Mouse (Mus musculus) intestine, embryonic 14.5 days (tissue): Measurements from ENCODE around the gene Trim69. TPM values are rescaled to one million over a fixed set of nuclear protein-coding genes. Genes with fewer than 3 reads are reported as not detected.

ENCODE experiments used
- ATAC-seq: fragments of 200-750 bp; cut with Nextera tagmentation; replicated peaks from 2 replicates; pipeline ENCODE4 v1.8.0; 2017; ENCODE audit warnings: low read depth, moderate number of reproducible peaks, moderate TSS enrichment, moderate library complexity; ENCODE audit not compliant: low FRiP score, low TSS enrichment
- DNase-seq: peaks from one replicate; pipeline ENCODE4 v3.0.0-alpha.2; 2018; ENCODE audit warnings: low spot score
- H3K27ac ChIP-seq: fragments of 300-500 bp; sonication (generic); 2 replicates; pipeline ENCODE4 v1.5.1; 2014; ENCODE audit warnings: low read depth, mild to moderate bottlenecking, control low read depth
- H3K27me3 ChIP-seq: fragments of 300-500 bp; sonication (generic); replicated peaks from 2 replicates; pipeline ENCODE4 v1.6.1; 2014; ENCODE audit warnings: low read length, control low read depth; ENCODE audit not compliant: control insufficient read depth, insufficient read depth
- H3K36me3 ChIP-seq: fragments of 300-500 bp; sonication (generic); 2 replicates; pipeline ENCODE4 v1.6.1; 2014; ENCODE audit warnings: low read length, control low read depth; ENCODE audit not compliant: control insufficient read depth, insufficient read depth
- H3K4me1 ChIP-seq: fragments of 300-500 bp; sonication (generic); replicated peaks from 2 replicates; pipeline ENCODE4 v1.6.1; 2014; ENCODE audit warnings: low read length, control low read depth, mixed read lengths; ENCODE audit not compliant: control insufficient read depth, insufficient read depth
- H3K4me2 ChIP-seq: fragments of 300-500 bp; sonication (generic); 2 replicates; pipeline ENCODE4 v1.6.1; 2014; ENCODE audit warnings: low read length
- H3K4me3 ChIP-seq: fragments of 300-500 bp; sonication (generic); 2 replicates; pipeline ENCODE4 v1.5.1; 2014; ENCODE audit warnings: low read depth, low read length, control low read depth, mixed read lengths
- H3K9ac ChIP-seq: fragments of 300-500 bp; sonication (generic); 2 replicates; pipeline ENCODE4 v1.6.1; 2014; ENCODE audit warnings: mild to moderate bottlenecking, low read length
- H3K9me3 ChIP-seq: fragments of 300-500 bp; sonication (generic); 2 replicates; pipeline ENCODE4 v1.6.1; 2016; ENCODE audit warnings: low read length, control low read depth; ENCODE audit not compliant: control insufficient read depth
- WGBS: fragments of 180-500 bp; shearing (Covaris S2); extraction: QIAGEN DNeasy Blood & Tissue Kit; methylation state at CpG from one replicate; pipeline ENCODE4 v1.1.7; 2014; 5-methylcytosine and 5-hydroxymethylcytosine counted together
- polyA plus RNA-seq: library from polyadenylated mRNA; unstranded; fragments of >200 nt; fragmentation: Nextera tagmentation; extraction: Ambion mirVana; gene quantifications from 2 replicates; pipeline ENCODE4 v1.2.1, GENCODE M21; 2014

Trim69 gene
- polyA plus RNA-seq, 1 experiment from 2014 or later = not detected

DNA sequence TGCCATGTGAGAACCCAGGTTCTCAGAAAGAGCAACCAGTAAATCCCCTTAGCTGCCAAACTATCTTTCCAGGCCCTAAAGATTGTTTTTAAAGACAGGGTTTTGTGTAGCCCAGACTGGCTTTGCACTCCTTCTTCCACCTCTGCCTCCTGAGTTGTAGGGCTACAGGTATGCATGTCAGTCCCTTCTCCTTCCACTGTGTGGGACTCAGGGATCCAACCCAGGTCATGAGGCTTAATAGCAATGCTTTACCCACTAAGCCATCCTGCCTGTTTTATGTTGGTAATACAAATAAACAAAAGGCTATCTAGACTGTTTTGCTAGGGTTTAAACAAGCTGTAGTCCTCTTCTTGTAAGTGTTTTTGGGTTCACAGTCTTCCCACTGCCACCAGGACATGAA is 2.9 kb upstream of the Trim69 start:
- Histone ChIP-seq H3K4me3 (no peak overlapping the region), H3K9me3 (no peaks in the 10 kb centered on the region), H3K36me3 (peaks cover 5% of the 10 kb centered on the region; the same call in 1 of the 2 replicates), H3K9ac (no peak overlapping the region), H3K27me3 (no peaks in the 10 kb centered on the region), H3K4me1 (peaks cover 4% of the 10 kb centered on the region), H3K27ac (no peak overlapping the region), H3K4me2 (no peak overlapping the region)
- no peak for DNase-seq
- no peak for ATAC-seq

- no peaks in the 10 kb centered on the region for H3K27me3 ChIP-seq
- peak; percentile 59; the same call in 1 of the 2 replicates for ATAC-seq
- DNase-seq = peak; percentile 54
- WGBS = 29% methylated on average over 6 of the region's 6 CpGs
- H3K36me3 ChIP-seq = peaks cover 5% of the 10 kb centered on the region; the same call in 1 of the 2 replicates
- H3K9ac ChIP-seq = no peak overlapping the region
- no peak overlapping the region for H3K4me3 ChIP-seq
- no peaks in the 10 kb centered on the region for H3K9me3 ChIP-seq
- H3K27ac ChIP-seq = peak overlapping the region; percentile 55
- H3K4me2 ChIP-seq = 0 out of 2 replicates have a peak overlapping the region, but pooled peaks have one; percentile 11
- peaks cover 4% of the 10 kb centered on the region for H3K4me1 ChIP-seq
Observed at GRCm38 (mm10) chr2:122158362-122158802, 2.1 kb upstream of the Trim69 start.

GRCm38 (mm10) chr2:122159667-122160066 is 833 bp upstream of the Trim69 start:
- H3K9me3 ChIP-seq = no peaks in the 10 kb centered on the region
- H3K4me3 ChIP-seq = no peak overlapping the region
- ATAC-seq (no peak), DNase-seq (no peak)
- H3K9ac ChIP-seq = no peak overlapping the region
- WGBS = 75% methylated on average over 6 of the region's 6 CpGs
- H3K4me2 ChIP-seq = no peak overlapping the region
- H3K4me1 ChIP-seq = peaks cover 4% of the 10 kb centered on the region
- no peaks in the 10 kb centered on the region for H3K27me3 ChIP-seq
- H3K27ac ChIP-seq = no peak overlapping the region
- H3K36me3 ChIP-seq = no peaks in the 10 kb centered on the region

- Histone ChIP-seq H3K9me3 (no peaks in the 10 kb centered on the region), H3K36me3 (no peaks in the 10 kb centered on the region), H3K27ac (peak overlapping the region; percentile 22; the same call in 1 of the 2 replicates), H3K9ac (no peak overlapping the region), H3K4me1 (peaks cover 4% of the 10 kb centered on the region), H3K4me2 (no peak overlapping the region), H3K4me3 (no peak overlapping the region), H3K27me3 (no peaks in the 10 kb centered on the region)
- 33% methylated on average over 4 of the region's 4 CpGs for WGBS
- DNase-seq = no peak
- no peak for ATAC-seq
Observed at GRCm38 (mm10) chr2:122161542-122161941, 1.0 kb downstream of the Trim69 start.

DNA sequence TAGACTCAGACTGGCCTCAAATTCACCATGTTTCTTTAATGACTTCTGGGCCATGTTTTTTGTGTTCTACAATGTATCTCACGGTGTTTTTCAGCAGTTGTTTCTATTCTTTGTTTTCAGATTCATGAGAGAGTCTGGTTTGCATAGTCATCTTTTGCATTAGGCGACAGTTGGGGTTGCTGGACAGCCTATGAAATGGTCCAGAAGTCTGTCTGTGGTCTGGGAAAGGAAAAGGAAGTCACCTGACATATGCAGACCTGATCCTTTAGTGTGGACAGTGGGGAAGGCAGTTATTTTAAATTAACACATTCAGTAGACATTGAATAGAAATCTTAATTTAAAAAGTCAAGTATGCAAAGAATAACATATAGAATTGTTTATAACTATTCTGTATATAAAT is 2.0 kb downstream of the Trim69 start:
- WGBS = 79% methylated on average over 2 of the region's 2 CpGs

GRCm38 (mm10) chr2:122163430-122164195 is 3.1 kb downstream of the Trim69 start:
- WGBS = 72% methylated on average over 13 of the region's 13 CpGs
- ATAC-seq (no peak), DNase-seq (no peak)
- Histone ChIP-seq H3K4me3 (no peak overlapping the region), H3K4me1 (peaks cover 4% of the 10 kb centered on the region), H3K4me2 (no peak overlapping the region), H3K27ac (0 out of 2 replicates have a peak overlapping the region, but pooled peaks have one; percentile 7), H3K9ac (no peak overlapping the region), H3K36me3 (no peaks in the 10 kb centered on the region), H3K27me3 (no peaks in the 10 kb centered on the region), H3K9me3 (no peaks in the 10 kb centered on the region)

More for the DNA sequence above, 2.0 kb downstream of the Trim69 start:
- Histone ChIP-seq H3K36me3 (no peaks in the 10 kb centered on the region), H3K4me2 (no peak overlapping the region), H3K27me3 (no peaks in the 10 kb centered on the region), H3K27ac (no peak overlapping the region), H3K9ac (no peak overlapping the region), H3K9me3 (no peaks in the 10 kb centered on the region), H3K4me3 (no peak overlapping the region), H3K4me1 (peaks cover 4% of the 10 kb centered on the region)
- ATAC-seq = no peak
- no peak for DNase-seq

DNA sequence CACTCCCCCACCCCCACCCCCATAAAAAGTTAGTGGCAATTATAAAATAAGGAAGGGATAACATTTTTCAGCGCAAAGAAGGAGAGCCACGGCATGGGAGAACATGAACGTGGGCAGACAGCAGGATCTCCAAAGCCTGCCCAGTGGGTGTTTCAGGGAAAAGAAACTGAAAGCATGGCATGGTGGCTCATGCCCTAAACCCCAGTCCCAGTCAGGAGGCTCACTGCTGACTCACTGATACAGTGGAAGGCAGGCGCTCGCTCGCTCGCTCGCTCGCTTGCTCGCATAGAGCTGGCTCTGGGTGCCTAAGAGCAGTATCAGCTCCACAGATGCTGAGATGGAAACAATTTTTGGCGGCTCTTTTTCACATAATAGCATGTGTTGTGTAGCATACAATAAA is 3.8 kb downstream of the Trim69 start:
- H3K9me3 ChIP-seq = no peaks in the 10 kb centered on the region
- DNase-seq (no peak), ATAC-seq (no peak)
- 84% methylated on average over 11 of the region's 11 CpGs for WGBS
- H3K9ac ChIP-seq = no peak overlapping the region
- no peaks in the 10 kb centered on the region for H3K36me3 ChIP-seq
- no peak overlapping the region for H3K4me2 ChIP-seq
- no peak overlapping the region for H3K4me3 ChIP-seq
- no peak overlapping the region for H3K27ac ChIP-seq
- peaks cover 4% of the 10 kb centered on the region; the same call in 1 of the 2 replicates for H3K4me1 ChIP-seq
- H3K27me3 ChIP-seq = no peaks in the 10 kb centered on the region

GRCm38 (mm10) chr2:122171292-122171691 is 10.8 kb downstream of the Trim69 start:
- no peaks in the 10 kb centered on the region for H3K9me3 ChIP-seq
- H3K27me3 ChIP-seq = no peaks in the 10 kb centered on the region
- no peak for ATAC-seq
- no peak overlapping the region for H3K4me3 ChIP-seq
- no peak overlapping the region for H3K4me2 ChIP-seq
- WGBS = 87% methylated on average over 6 of the region's 6 CpGs
- H3K4me1 ChIP-seq = no peaks in the 10 kb centered on the region
- H3K9ac ChIP-seq = no peak overlapping the region
- H3K27ac ChIP-seq = no peak overlapping the region
- H3K36me3 ChIP-seq = no peaks in the 10 kb centered on the region
- DNase-seq = no peak

GRCm38 (mm10) chr2:122172188-122172587 is 11.7 kb downstream of the Trim69 start:
- Histone ChIP-seq H3K4me3 (no peak overlapping the region), H3K9me3 (no peaks in the 10 kb centered on the region), H3K36me3 (no peaks in the 10 kb centered on the region), H3K27ac (no peak overlapping the region), H3K27me3 (no peaks in the 10 kb centered on the region), H3K9ac (no peak overlapping the region), H3K4me2 (no peak overlapping the region), H3K4me1 (no peaks in the 10 kb centered on the region)
- 91% methylated on average over 2 of the region's 2 CpGs for WGBS
- no peak for DNase-seq
- ATAC-seq = no peak
